Mouse (Mus musculus): Measurements from ENCODE around the gene Npcd. TPM values are rescaled to one million over a fixed set of nuclear protein-coding genes. Genes with fewer than 3 reads are reported as not detected.

The Npcd gene
- polyA plus RNA-seq, 1 experiment from 2014 or later, result not detected

GRCm38 (mm10) chr15:79810997-79811396 is 23.0 kb downstream of the Npcd start:
- H3K4me3 ChIP-seq, result no peak overlapping the region

GRCm38 (mm10) chr15:79810061-79810460 is 24.0 kb downstream of the Npcd start:
- Histone ChIP-seq H3K9ac (no peak overlapping the region), H3K4me1 (0 out of 2 replicates have a peak, but pooled peaks cover under 1% of the 10 kb centered on the region), H3K4me2 (no peak overlapping the region), H3K36me3 (no peaks in the 10 kb centered on the region), H3K27me3 (replicated peaks) (peaks cover 88% of the 10 kb centered on the region), H3K4me3 (no peak overlapping the region), H3K27ac (no peak overlapping the region), H3K9me3 (replicated peaks) (no peaks in the 10 kb centered on the region)
- ATAC-seq, result no peak
- 27% methylated on average over 3 of the region's 3 CpGs for WGBS (ENCODE audit: insufficient replicate concordance)

More at GRCm38 (mm10) chr15:79810997-79811396, 23.0 kb downstream of the Npcd start:
- peaks cover 86% of the 10 kb centered on the region for H3K27me3 ChIP-seq (replicated peaks)
- no peak for ATAC-seq
- no peaks in the 10 kb centered on the region for H3K4me1 ChIP-seq
- H3K36me3 ChIP-seq, result no peaks in the 10 kb centered on the region
- H3K4me2 ChIP-seq, result no peak overlapping the region
- no peak overlapping the region for H3K9ac ChIP-seq
- WGBS (ENCODE audit: insufficient replicate concordance), result 45% methylated on average over 4 of the region's 4 CpGs
- H3K27ac ChIP-seq, result no peak overlapping the region
- no peaks in the 10 kb centered on the region for H3K9me3 ChIP-seq (replicated peaks)

- ATAC-seq, result no peak
- H3K4me3 ChIP-seq, result no peak overlapping the region
- no peak overlapping the region for H3K27ac ChIP-seq
- WGBS (ENCODE audit: insufficient replicate concordance), result 36% methylated on average over 5 of the region's 5 CpGs
- H3K4me2 ChIP-seq, result no peak overlapping the region
- peaks cover 14% of the 10 kb centered on the region; the same call in 1 of the 2 replicates for H3K4me1 ChIP-seq
- H3K9ac ChIP-seq, result no peak overlapping the region
- H3K27me3 ChIP-seq (replicated peaks), result peaks cover 93% of the 10 kb centered on the region
- no peaks in the 10 kb centered on the region for H3K9me3 ChIP-seq (replicated peaks)
- no peaks in the 10 kb centered on the region for H3K36me3 ChIP-seq
Measured at GRCm38 (mm10) chr15:79808658-79809057, 25.4 kb downstream of the Npcd start.

GRCm38 (mm10) chr15:79808114-79808513 is 25.9 kb downstream of the Npcd start:
- Histone ChIP-seq H3K36me3 (no peaks in the 10 kb centered on the region), H3K27me3 (replicated peaks) (peaks cover 93% of the 10 kb centered on the region)

GRCm38 (mm10) chr15:79807050-79807449 is 27.0 kb downstream of the Npcd start:
- H3K9ac ChIP-seq, result no peak overlapping the region
- peaks cover 15% of the 10 kb centered on the region; the same call in 1 of the 2 replicates for H3K4me1 ChIP-seq
- no peaks in the 10 kb centered on the region for H3K36me3 ChIP-seq
- H3K4me2 ChIP-seq, result no peak overlapping the region
- no peak for ATAC-seq
- 19% methylated on average over 1 of the region's 1 CpGs for WGBS (ENCODE audit: insufficient replicate concordance)
- H3K27ac ChIP-seq, result no peak overlapping the region
- H3K27me3 ChIP-seq (replicated peaks), result peaks cover 99% of the 10 kb centered on the region
- no peak overlapping the region for H3K4me3 ChIP-seq
- no peaks in the 10 kb centered on the region for H3K9me3 ChIP-seq (replicated peaks)

More at GRCm38 (mm10) chr15:79808114-79808513, 25.9 kb downstream of the Npcd start:
- no peaks in the 10 kb centered on the region for H3K9me3 ChIP-seq (replicated peaks)
- no peak overlapping the region for H3K27ac ChIP-seq
- H3K4me3 ChIP-seq, result no peak overlapping the region
- WGBS (ENCODE audit: insufficient replicate concordance), result 23% methylated on average over 5 of the region's 5 CpGs
- H3K4me1 ChIP-seq, result peaks cover 15% of the 10 kb centered on the region; the same call in 1 of the 2 replicates
- ATAC-seq, result no peak
- no peak overlapping the region for H3K4me2 ChIP-seq
- no peak overlapping the region for H3K9ac ChIP-seq

- Histone ChIP-seq H3K36me3 (no peaks in the 10 kb centered on the region), H3K27ac (no peak overlapping the region), H3K4me3 (peak overlapping the region; percentile 58; the same call in 1 of the 2 replicates), H3K4me2 (no peak overlapping the region; the same call in 1 of the 2 replicates), H3K27me3 (replicated peaks) (peaks cover 99% of the 10 kb centered on the region), H3K9ac (no peak overlapping the region), H3K9me3 (replicated peaks) (no peaks in the 10 kb centered on the region), H3K4me1 (peaks cover 15% of the 10 kb centered on the region; the same call in 1 of the 2 replicates)
- ATAC-seq, result no peak
- WGBS (ENCODE audit: insufficient replicate concordance), result 20% methylated on average over 8 of the region's 8 CpGs
Measured at GRCm38 (mm10) chr15:79805246-79805645, 28.8 kb downstream of the Npcd start.

- WGBS (ENCODE audit: insufficient replicate concordance), result 2% methylated on average over 69 of the region's 91 CpGs
- H3K27ac ChIP-seq, result no peak within 1 kb of the TSS
- peaks cover 98% of the 10 kb centered on the region for H3K27me3 ChIP-seq (replicated peaks)
- peak within 1 kb of the TSS; percentile 45; the same call in 1 of the 2 replicates for H3K9ac ChIP-seq
- peak within 1 kb of the TSS; percentile 58 for H3K4me3 ChIP-seq
- peak within 1 kb of the TSS; percentile 74 for H3K4me2 ChIP-seq
- H3K36me3 ChIP-seq, result no peaks in the 10 kb centered on the region
- H3K9me3 ChIP-seq (replicated peaks), result no peaks in the 10 kb centered on the region
- ATAC-seq, result peak; percentile 15; the same call in 1 of the 2 replicates
- H3K4me1 ChIP-seq, result peaks cover 15% of the 10 kb centered on the region; the same call in 1 of the 2 replicates
Measured at GRCm38 (mm10) chr15:79804352-79805071, 29.5 kb downstream of the Npcd start, which contains the start of gene Nptxr. Gene Nptxr, minus strand, starts transcription at chr15:79804766.

- Histone ChIP-seq H3K9me3 (replicated peaks) (no peaks in the 10 kb centered on the region), H3K4me2 (peak overlapping the region; percentile 74), H3K27ac (no peak overlapping the region), H3K27me3 (replicated peaks) (peaks cover 91% of the 10 kb centered on the region), H3K4me3 (peak overlapping the region; percentile 58), H3K4me1 (peaks cover 15% of the 10 kb centered on the region; the same call in 1 of the 2 replicates), H3K9ac (peak overlapping the region; percentile 45; the same call in 1 of the 2 replicates), H3K36me3 (no peaks in the 10 kb centered on the region)
- WGBS (ENCODE audit: insufficient replicate concordance), result 6% methylated on average over 81 of the region's 81 CpGs
- ATAC-seq, result no peak
Measured at GRCm38 (mm10) chr15:79803533-79804351, 30.3 kb downstream of the Npcd start.

GRCm38 (mm10) chr15:79802304-79802703 is 31.7 kb downstream of the Npcd start:
- H3K4me1 ChIP-seq, result peaks cover 15% of the 10 kb centered on the region; the same call in 1 of the 2 replicates
- H3K27me3 ChIP-seq (replicated peaks), result peaks cover 90% of the 10 kb centered on the region
- WGBS (ENCODE audit: insufficient replicate concordance), result 47% methylated on average over 4 of the region's 4 CpGs
- no peak overlapping the region for H3K27ac ChIP-seq
- H3K9ac ChIP-seq, result no peak overlapping the region
- H3K4me2 ChIP-seq, result no peak overlapping the region
- ATAC-seq, result no peak
- no peak overlapping the region for H3K4me3 ChIP-seq
- no peaks in the 10 kb centered on the region for H3K36me3 ChIP-seq
- H3K9me3 ChIP-seq (replicated peaks), result no peaks in the 10 kb centered on the region

GRCm38 (mm10) chr15:79801646-79802045 is 32.4 kb downstream of the Npcd start:
- Histone ChIP-seq H3K4me1 (peaks cover 15% of the 10 kb centered on the region; the same call in 1 of the 2 replicates), H3K27me3 (replicated peaks) (peaks cover 89% of the 10 kb centered on the region), H3K4me3 (no peak overlapping the region), H3K4me2 (no peak overlapping the region), H3K9ac (no peak overlapping the region), H3K36me3 (no peaks in the 10 kb centered on the region), H3K9me3 (replicated peaks) (no peaks in the 10 kb centered on the region), H3K27ac (no peak overlapping the region)
- 54% methylated on average over 2 of the region's 2 CpGs for WGBS (ENCODE audit: insufficient replicate concordance)
- no peak for ATAC-seq

GRCm38 (mm10) chr15:79800701-79801100 is 33.3 kb downstream of the Npcd start:
- Histone ChIP-seq H3K27ac (no peak overlapping the region), H3K4me2 (no peak overlapping the region), H3K27me3 (replicated peaks) (peaks cover 89% of the 10 kb centered on the region), H3K36me3 (no peaks in the 10 kb centered on the region), H3K4me3 (no peak overlapping the region), H3K9ac (no peak overlapping the region), H3K4me1 (peaks cover 15% of the 10 kb centered on the region; the same call in 1 of the 2 replicates), H3K9me3 (replicated peaks) (no peaks in the 10 kb centered on the region)
- ATAC-seq, result no peak
- WGBS (ENCODE audit: insufficient replicate concordance), result 51% methylated on average over 11 of the region's 11 CpGs
